In the genomic region with DNA sequence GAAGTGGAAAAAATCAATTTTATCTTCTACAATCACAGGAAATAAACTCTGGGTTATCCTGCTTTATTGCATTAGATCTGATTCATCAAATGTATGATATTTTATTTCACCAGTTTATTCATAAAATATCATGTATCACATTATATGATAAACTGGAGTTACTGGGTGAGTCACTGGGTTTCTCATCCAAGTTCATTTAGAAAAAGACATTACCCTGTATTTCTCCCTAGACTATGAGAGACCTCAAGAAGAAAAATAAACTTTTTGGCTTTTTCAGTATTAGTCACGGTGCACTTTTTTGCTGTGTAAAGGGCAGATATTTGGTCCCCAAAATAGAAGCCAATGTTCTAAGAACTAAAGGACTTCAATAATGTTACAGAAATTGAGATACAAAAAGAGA, we compare ENCODE assay signal across 14 mouse cellular contexts.
"Had no signal": no experiment of that assay in that cellular context is flagged by ENCODE, and none has a peak within 500 bp of the region (broad histone marks: within the 10 kb centered on the region; RNA-seq: fewer than 3 reads in every experiment).

No protein-coding gene starts in this region.

- H3K36me3 ChIP-seq: midbrain, embryonic 10.5 days; midbrain, embryonic 12.5 days; neural tube, embryonic 12.5 days; stomach, embryonic 15.5 days had no signal

- DNase-seq: lung, adult 18-20 months; lung, embryonic 14.5 days; lung, postnatal 10 days; lung, postnatal 4 days; midbrain, embryonic 14.5 days; right cerebral cortex, postnatal 14 days; thymus, adult 2 months; thymus, postnatal 25 days; thymus, postnatal 4 days had no signal

- H3K27ac ChIP-seq: midbrain, embryonic 10.5 days; midbrain, embryonic 12.5 days; neural tube, embryonic 12.5 days; stomach, embryonic 15.5 days; stomach, postnatal 0 days had no signal

- H3K9me3 ChIP-seq: midbrain, embryonic 10.5 days; midbrain, embryonic 12.5 days; neural tube, embryonic 12.5 days; stomach, embryonic 15.5 days had no signal

- H3K4me1 ChIP-seq: midbrain, embryonic 10.5 days; midbrain, embryonic 12.5 days; neural tube, embryonic 12.5 days; stomach, embryonic 15.5 days had no signal

- H3K4me3 ChIP-seq: midbrain, embryonic 10.5 days; midbrain, embryonic 12.5 days; neural tube, embryonic 12.5 days; stomach, embryonic 15.5 days had no signal

- H3K27me3 ChIP-seq: midbrain, embryonic 12.5 days; neural tube, embryonic 12.5 days; stomach, embryonic 15.5 days had no signal
